9 mouse cellular contexts compared by ENCODE assay signal in genomic region chr2:152653874-152654715, GRCm38 (mm10). TPM values are rescaled to one million over a fixed set of nuclear protein-coding genes. Genes with fewer than 3 reads are reported as not detected.
DNase-seq lines count a peak whose midpoint lies in the region; ATAC-seq and TF ChIP-seq lines count a peak whose summit lies in the region.
"Had no signal": no experiment of that assay in that cellular context is flagged by ENCODE, and none has a peak within 500 bp of the region (broad histone marks: within the 10 kb centered on the region; RNA-seq: fewer than 3 reads in every experiment).

No protein-coding gene starts in this region.

- WGBS in heart, embryonic 10.5 days: 33% methylated on average over 14 of the region's 14 CpGs
- WGBS in heart, postnatal 0 days: 29% methylated on average over 14 of the region's 14 CpGs
- 49% methylated on average over 14 of the region's 14 CpGs for WGBS in limb, embryonic 10.5 days

- no peak for TF ChIP-seq EP300 in heart, postnatal 0 days (IDR thresholded peaks at IDR 0.05; ENCODE audit: low read depth)

- no peak overlapping the region for H3K4me2 ChIP-seq in heart, postnatal 0 days (ENCODE audit: low read depth, low read length)

- H3K27me3 ChIP-seq in heart, embryonic 10.5 days (ENCODE audit: insufficient read depth, poor library complexity, severe bottlenecking): no peaks in the 10 kb centered on the region
- no peaks in the 10 kb centered on the region for H3K27me3 ChIP-seq in heart, postnatal 0 days (ENCODE audit: control insufficient read depth, insufficient read depth, low read length)
- H3K27me3 ChIP-seq in limb, embryonic 10.5 days (ENCODE audit: low read depth, poor library complexity, severe bottlenecking): no peaks in the 10 kb centered on the region

- DNase-seq in heart, adult 11 months: peak; percentile 98
- no peak for DNase-seq in heart, embryonic 10.5 days (ENCODE audit: low spot score)
- peak; percentile 57 for DNase-seq in CD4-positive helper T cell, adult 2 months (ENCODE audit: low read depth, low spot score)
- DNase-seq in heart, postnatal 0 days (ENCODE audit: low spot score): no peak
- DNase-seq in left cerebral cortex, adult 8-10 months (ENCODE audit: low spot score in 2 of 2): peak; percentile 56 to 90
- DNase-seq in right cerebral cortex, adult 2 months (ENCODE audit: low spot score in 2 of 2): peak; percentile 78 to 86
- no peak for DNase-seq in limb, embryonic 10.5 days (ENCODE audit: low spot score)

- no peak overlapping the region for H3K27ac ChIP-seq in heart, embryonic 10.5 days
- peak overlapping the region; percentile 42 for H3K27ac ChIP-seq in brown adipose tissue, adult 24 weeks (replicated peaks; ENCODE audit: low read depth, low read length)
- H3K27ac ChIP-seq in heart, postnatal 0 days (ENCODE audit: low read depth): peak overlapping the region; percentile 47
- no peak overlapping the region for H3K27ac ChIP-seq in limb, embryonic 10.5 days

- H3K4me1 ChIP-seq in heart, embryonic 10.5 days: peaks cover 28% of the 10 kb centered on the region
- no peaks in the 10 kb centered on the region for H3K4me1 ChIP-seq in brown adipose tissue, adult 24 weeks (ENCODE audit: control insufficient read depth, insufficient read depth, insufficient read length, low read length)
- H3K4me1 ChIP-seq in heart, postnatal 0 days (ENCODE audit: control insufficient read depth, insufficient read depth): no peaks in the 10 kb centered on the region
- H3K4me1 ChIP-seq in limb, embryonic 10.5 days: peaks cover 9% of the 10 kb centered on the region; the same call in 1 of the 2 replicates

- no peaks in the 10 kb centered on the region for H3K9me3 ChIP-seq in heart, embryonic 10.5 days
- no peaks in the 10 kb centered on the region for H3K9me3 ChIP-seq in heart, postnatal 0 days (replicated peaks; ENCODE audit: control insufficient read depth, low read length)
- no peaks in the 10 kb centered on the region; the same call in 1 of the 2 replicates for H3K9me3 ChIP-seq in limb, embryonic 10.5 days (replicated peaks)

- no peak for TF ChIP-seq CTCF in heart, postnatal 0 days (IDR thresholded peaks at IDR 0.05; ENCODE audit: low read depth)

- ATAC-seq in heart, postnatal 0 days (ENCODE audit: insufficient read depth, low read depth): peak; percentile 39; the same call in 1 of the 2 replicates

- no peak overlapping the region for H3K9ac ChIP-seq in heart, postnatal 0 days (replicated peaks; ENCODE audit: low read depth, low read length)

- H3K36me3 ChIP-seq in heart, embryonic 10.5 days: no peaks in the 10 kb centered on the region
- H3K36me3 ChIP-seq in heart, postnatal 0 days (replicated peaks; ENCODE audit: control insufficient read depth, insufficient read depth, low read length): no peaks in the 10 kb centered on the region
- H3K36me3 ChIP-seq in limb, embryonic 10.5 days: no peaks in the 10 kb centered on the region

- no peak overlapping the region for H3K4me3 ChIP-seq in heart, embryonic 10.5 days
- H3K4me3 ChIP-seq in brown adipose tissue, adult 24 weeks (ENCODE audit: insufficient read depth, low read depth, low read length): no peak overlapping the region
- H3K4me3 ChIP-seq in heart, postnatal 0 days (ENCODE audit: low read depth, low read length): no peak overlapping the region
- no peak overlapping the region for H3K4me3 ChIP-seq in limb, embryonic 10.5 days

RNA-seq across cellular contexts. Expression of gene H13, which starts 15.2 kb away (rescaled TPM):
- polyA plus RNA-seq in heart, embryonic 10.5 days (2016; fragmentation: Nextera tagmentation; extraction: Ambion mirVana): 84.1 and 103 TPM in 2 replicates
- polyA plus RNA-seq in brown adipose tissue, adult 24 weeks (2012; ENCODE audit: insufficient read depth, insufficient read length, missing spikeins): 54.9 and 59.2 TPM in 2 replicates
- total RNA-seq in heart, postnatal 0 days (2014; rRNA removed; ENCODE audit: low replicate concordance): 68.6 and 72.9 TPM in 2 replicates
- polyA plus RNA-seq in heart, postnatal 0 days (2015; fragmentation: Nextera tagmentation; extraction: Ambion mirVana): 53.4 and 55.0 TPM in 2 replicates
- 10 to 100 TPM; 59.6 to 78.5 (median 71.8) TPM for total RNA-seq in left cerebral cortex, adult 8-10 months (2022)
- polyA plus RNA-seq in limb, embryonic 10.5 days (2016; fragmentation: Nextera tagmentation; extraction: Ambion mirVana): 104 and 118 TPM in 2 replicates

RNA-seq across cellular contexts. Expression of gene Rem1, which starts 27.3 kb away (rescaled TPM):
- polyA plus RNA-seq in heart, embryonic 10.5 days (2016; fragmentation: Nextera tagmentation; extraction: Ambion mirVana): 4.9 and 5.1 TPM in 2 replicates
- 1.2 and 1.6 TPM in 2 replicates for polyA plus RNA-seq in brown adipose tissue, adult 24 weeks (2012; ENCODE audit: insufficient read depth, insufficient read length, missing spikeins)
- 4.8 and 12.5 TPM in 2 replicates for total RNA-seq in heart, postnatal 0 days (2014; rRNA removed; ENCODE audit: low replicate concordance)
- 10.2 TPM in 2 replicates for polyA plus RNA-seq in heart, postnatal 0 days (2015; fragmentation: Nextera tagmentation; extraction: Ambion mirVana)
- total RNA-seq in left cerebral cortex, adult 8-10 months (2022): 1 to 10 TPM in 2 of 4 experiments, under 1 TPM in 2; 0.87 to 1.6 (median 1.1) TPM
- polyA plus RNA-seq in limb, embryonic 10.5 days (2016; fragmentation: Nextera tagmentation; extraction: Ambion mirVana): 0.41 and 0.46 TPM in 2 replicates

RNA-seq across cellular contexts. Expression of gene Defb25, which starts 31.2 kb away (rescaled TPM):
- polyA plus RNA-seq in heart, embryonic 10.5 days (2016; fragmentation: Nextera tagmentation; extraction: Ambion mirVana): 0.67 TPM in 1 of 2 replicates, not detected in the other
- polyA plus RNA-seq in brown adipose tissue, adult 24 weeks (2012; ENCODE audit: insufficient read depth, insufficient read length, missing spikeins): not detected in 2 replicates
- total RNA-seq in heart, postnatal 0 days (2014; rRNA removed; ENCODE audit: low replicate concordance): not detected in 2 replicates
- polyA plus RNA-seq in heart, postnatal 0 days (2015; fragmentation: Nextera tagmentation; extraction: Ambion mirVana): 0.53 and 0.54 TPM in 2 replicates
- not detected for total RNA-seq in left cerebral cortex, adult 8-10 months (2022)
- not detected in 2 replicates for polyA plus RNA-seq in limb, embryonic 10.5 days (2016; fragmentation: Nextera tagmentation; extraction: Ambion mirVana)

RNA-seq across cellular contexts. Expression of gene Mcts2, which starts 32.7 kb away (rescaled TPM):
- 28.0 and 33.2 TPM in 2 replicates for polyA plus RNA-seq in heart, embryonic 10.5 days (2016; fragmentation: Nextera tagmentation; extraction: Ambion mirVana)
- polyA plus RNA-seq in brown adipose tissue, adult 24 weeks (2012; ENCODE audit: insufficient read depth, insufficient read length, missing spikeins): 42.0 and 42.5 TPM in 2 replicates
- 6.5 and 11.7 TPM in 2 replicates for total RNA-seq in heart, postnatal 0 days (2014; rRNA removed; ENCODE audit: low replicate concordance)
- polyA plus RNA-seq in heart, postnatal 0 days (2015; fragmentation: Nextera tagmentation; extraction: Ambion mirVana): 30.9 and 31.6 TPM in 2 replicates
- total RNA-seq in left cerebral cortex, adult 8-10 months (2022): 10 to 100 TPM; 15.5 to 18.6 (median 18.2) TPM
- 38.0 and 43.9 TPM in 2 replicates for polyA plus RNA-seq in limb, embryonic 10.5 days (2016; fragmentation: Nextera tagmentation; extraction: Ambion mirVana)

RNA-seq across cellular contexts. Expression of gene Defb36, which starts 50.0 kb away (rescaled TPM):
- polyA plus RNA-seq in heart, embryonic 10.5 days (2016; fragmentation: Nextera tagmentation; extraction: Ambion mirVana): not detected in 2 replicates
- polyA plus RNA-seq in brown adipose tissue, adult 24 weeks (2012; ENCODE audit: insufficient read depth, insufficient read length, missing spikeins): not detected in 2 replicates
- total RNA-seq in heart, postnatal 0 days (2014; rRNA removed; ENCODE audit: low replicate concordance): not detected in 2 replicates
- polyA plus RNA-seq in heart, postnatal 0 days (2015; fragmentation: Nextera tagmentation; extraction: Ambion mirVana): not detected in 2 replicates
- not detected for total RNA-seq in left cerebral cortex, adult 8-10 months (2022)
- not detected in 2 replicates for polyA plus RNA-seq in limb, embryonic 10.5 days (2016; fragmentation: Nextera tagmentation; extraction: Ambion mirVana)
- polyA plus RNA-seq: heart, embryonic 14.5 days had no signal

Comparison
In these comparisons a context has a peak if more than half of its experiments do, and no peak if none do; other contexts are left out.
1. DNase-seq: peak in heart, adult 11 months (single experiment), CD4-positive helper T cell, adult 2 months (single experiment), left cerebral cortex, adult 8-10 months (2 of 2) and right cerebral cortex, adult 2 months (2 of 2); none in heart, embryonic 10.5 days (single experiment), heart, postnatal 0 days (single experiment) and limb, embryonic 10.5 days (single experiment).
2. H3K27ac ChIP-seq: peak in brown adipose tissue, adult 24 weeks (single experiment) and heart, postnatal 0 days (single experiment); none in heart, embryonic 10.5 days (single experiment) and limb, embryonic 10.5 days (single experiment).